Mouse (Mus musculus) lung, postnatal 36 days (tissue): ENCODE results near the gene B4galt3.
A peak's percentile ranks its signal among the peaks of the same experiment; 100 is the strongest.
"Not testable (repeated sequence)": the region's sequence is repeated elsewhere in the genome, so short reads cannot be mapped to it uniquely, and the experiment has no call there.

Experiments used
- DNase-seq: peaks from one replicate; pipeline ENCODE4 v3.0.0; 2022; ENCODE audit warnings: mixed read lengths

B4galt3 gene

GRCm38 (mm10) chr1:171285096-171285892, 15.2 kb downstream of the B4galt3 start:
- no peak for DNase-seq

GRCm38 (mm10) chr1:171286517-171286916, 16.4 kb downstream of the B4galt3 start:
- DNase-seq: no peak

- peak; percentile 96 for DNase-seq
Measured at GRCm38 (mm10) chr1:171287136-171288081, 17.3 kb downstream of the B4galt3 start, which contains the start of gene Usp21. Gene Usp21, minus strand, starts transcription at chr1:171287991.

GRCm38 (mm10) chr1:171288328-171288727, 18.2 kb downstream of the B4galt3 start:
- DNase-seq: no peak

- no peak for DNase-seq
Measured at GRCm38 (mm10) chr1:171293351-171293750, 23.2 kb downstream of the B4galt3 start.

GRCm38 (mm10) chr1:171293906-171294297, 23.8 kb downstream of the B4galt3 start:
- no peak for DNase-seq

GRCm38 (mm10) chr1:171294298-171295062, 24.4 kb downstream of the B4galt3 start, which contains the start of gene Ufc1:
Gene Ufc1, minus strand, starts transcription at chr1:171295024.
- peak; percentile 93 for DNase-seq

GRCm38 (mm10) chr1:171295063-171295402, 24.9 kb downstream of the B4galt3 start:
- DNase-seq: no peak

- DNase-seq: no peak
Measured at GRCm38 (mm10) chr1:171298226-171298625, 28.1 kb downstream of the B4galt3 start.

GRCm38 (mm10) chr1:171306157-171306556, 36.0 kb downstream of the B4galt3 start:
- DNase-seq: not testable (repeated sequence)

GRCm38 (mm10) chr1:171309321-171309720, 39.2 kb downstream of the B4galt3 start:
- DNase-seq: no peak

- no peak for DNase-seq
Measured at GRCm38 (mm10) chr1:171319748-171320147, 49.6 kb downstream of the B4galt3 start.

GRCm38 (mm10) chr1:171320151-171320550, 50.0 kb downstream of the B4galt3 start:
- DNase-seq: no peak

GRCm38 (mm10) chr1:171321415-171321814, 51.3 kb downstream of the B4galt3 start:
- peak; percentile 34 for DNase-seq

GRCm38 (mm10) chr1:171322012-171322411, 51.9 kb downstream of the B4galt3 start:
- DNase-seq: peak; percentile 22

GRCm38 (mm10) chr1:171325571-171325970, 55.4 kb downstream of the B4galt3 start:
- DNase-seq: no peak
